Mouse (Mus musculus) embryonic fibroblast, embryonic 13.5 days (primary cell): ENCODE measurements around the gene Aff3. TPM values are rescaled to one million over a fixed set of nuclear protein-coding genes. Genes with fewer than 3 reads are reported as not detected.

Experiments used
- H3K27ac ChIP-seq: 2 replicates; pipeline ENCODE4 v1.5.1; 2012; ENCODE audit warnings: low read length, control low read depth, inconsistent platforms; ENCODE audit not compliant: insufficient read depth
- H3K4me1 ChIP-seq: 2 replicates; pipeline ENCODE4 v1.6.1; 2011; ENCODE audit warnings: low read length; ENCODE audit not compliant: control insufficient read depth, insufficient read depth
- H3K4me3 ChIP-seq: 2 replicates; pipeline ENCODE4 v1.5.1; 2011; ENCODE audit warnings: mild to moderate bottlenecking, control low read depth, low read length; ENCODE audit not compliant: insufficient read depth
- CTCF ChIP-seq: IDR thresholded peaks from 2 replicates; pipeline ENCODE4 v1.5.1; 2011; ENCODE audit warnings: mild to moderate bottlenecking, control low read depth, low read length, moderate library complexity, borderline replicate concordance; ENCODE audit not compliant: insufficient read depth
- POLR2A ChIP-seq: IDR thresholded peaks from 2 replicates; pipeline ENCODE4 v1.6.1; 2011; ENCODE audit warnings: low read depth, mild to moderate bottlenecking, control low read depth, low read length, moderate library complexity
- polyA plus RNA-seq: library from polyadenylated mRNA; stranded (reverse); fragments of >200 nt; gene quantifications from 2 replicates; pipeline ENCODE4 v1.2.4, GENCODE M21; 2011; ENCODE audit warnings: low read depth; ENCODE audit not compliant: missing spikeins, insufficient read length

Aff3 gene
- polyA plus RNA-seq, 1 experiment: 20.0 TPM

DNA sequence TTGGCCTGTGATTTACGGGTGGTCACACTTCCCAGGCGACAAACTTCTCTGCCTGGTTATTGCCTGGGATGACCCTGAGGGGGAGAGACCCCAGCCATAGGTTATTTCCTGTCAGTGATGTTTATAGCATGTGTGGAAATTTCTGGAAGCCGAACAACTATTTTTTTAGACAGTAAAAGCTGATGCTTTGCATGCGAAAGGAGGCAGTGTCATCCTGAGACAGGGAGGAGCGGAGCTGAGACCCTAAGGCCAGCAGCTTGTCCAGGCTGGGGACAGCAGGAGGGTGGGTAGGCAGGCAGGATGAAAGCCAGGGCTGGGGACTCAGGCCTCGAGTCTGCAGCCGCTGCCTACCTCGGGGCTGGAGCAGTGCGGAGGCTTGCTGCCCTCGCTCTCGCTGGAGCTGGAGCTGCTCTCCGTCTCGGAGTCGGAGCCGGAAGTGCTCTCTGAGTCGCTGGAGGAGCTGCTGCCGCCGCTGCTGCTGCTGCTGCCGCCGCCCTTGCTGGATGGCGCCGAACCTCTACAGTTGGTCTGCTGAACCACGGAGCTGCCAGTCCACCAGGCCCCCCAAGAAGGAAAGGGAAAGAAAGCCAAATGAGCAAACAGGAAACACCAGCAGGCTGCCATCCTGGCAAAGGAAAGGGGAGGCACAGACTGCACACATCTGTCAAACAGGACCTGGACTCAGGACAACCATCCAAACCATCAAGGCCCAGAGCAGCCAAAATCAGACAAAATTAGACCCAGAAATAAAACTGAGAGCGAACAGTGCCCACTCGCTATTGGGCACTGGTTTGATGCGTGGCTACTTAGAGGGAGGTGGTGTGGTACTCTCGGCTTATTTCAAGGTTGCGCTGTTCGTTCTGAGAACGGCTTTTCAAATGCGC, 446.6 kb downstream of the Aff3 start:
- H3K27ac ChIP-seq: no peak overlapping the region
- TF ChIP-seq POLR2A: no peak
- TF ChIP-seq CTCF: no peak
- no peak overlapping the region for H3K4me3 ChIP-seq
- peaks cover 6% of the 10 kb centered on the region for H3K4me1 ChIP-seq

GRCm38 (mm10) chr1:38217098-38217497, 447.7 kb downstream of the Aff3 start:
- no peak for TF ChIP-seq CTCF
- H3K4me3 ChIP-seq: no peak overlapping the region
- H3K27ac ChIP-seq: no peak overlapping the region
- peaks cover 12% of the 10 kb centered on the region for H3K4me1 ChIP-seq

- TF ChIP-seq POLR2A: no peak
- no peak for TF ChIP-seq CTCF
- Histone ChIP-seq H3K4me3 (no peak overlapping the region), H3K4me1 (peaks cover 12% of the 10 kb centered on the region), H3K27ac (no peak overlapping the region; the same call in 1 of the 2 replicates)
Observed at GRCm38 (mm10) chr1:38213377-38213776, 451.4 kb downstream of the Aff3 start.

DNA sequence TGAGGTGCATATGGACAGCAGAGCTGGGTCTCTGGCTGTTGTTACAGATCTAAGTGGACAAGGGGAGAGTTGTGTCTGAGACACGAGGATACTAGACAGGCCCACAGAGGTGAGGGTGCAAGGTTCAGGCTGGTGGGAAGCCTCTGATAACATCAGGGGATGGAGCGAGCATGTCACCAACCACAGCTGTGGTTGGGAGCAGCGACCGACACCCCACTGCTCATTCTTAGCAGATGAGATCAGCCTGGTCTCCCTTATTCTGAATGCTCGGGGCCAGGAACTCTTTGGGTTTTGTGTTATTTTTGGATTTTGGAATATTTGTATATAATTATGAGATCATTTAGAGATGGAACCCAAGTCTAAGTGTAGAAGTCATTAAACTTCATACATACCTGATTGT, 452.4 kb downstream of the Aff3 start:
- Histone ChIP-seq H3K4me3 (no peak overlapping the region), H3K4me1 (peaks cover 12% of the 10 kb centered on the region), H3K27ac (0 out of 2 replicates have a peak overlapping the region, but pooled peaks have one; percentile 4)
- TF ChIP-seq POLR2A: no peak
- no peak for TF ChIP-seq CTCF

- Histone ChIP-seq H3K4me3 (no peak overlapping the region), H3K4me1 (no peaks in the 10 kb centered on the region), H3K27ac (no peak overlapping the region)
- no peak for TF ChIP-seq POLR2A
- TF ChIP-seq CTCF: peak; percentile 68
Observed at GRCm38 (mm10) chr1:38202475-38203183, 462.1 kb downstream of the Aff3 start.

DNA sequence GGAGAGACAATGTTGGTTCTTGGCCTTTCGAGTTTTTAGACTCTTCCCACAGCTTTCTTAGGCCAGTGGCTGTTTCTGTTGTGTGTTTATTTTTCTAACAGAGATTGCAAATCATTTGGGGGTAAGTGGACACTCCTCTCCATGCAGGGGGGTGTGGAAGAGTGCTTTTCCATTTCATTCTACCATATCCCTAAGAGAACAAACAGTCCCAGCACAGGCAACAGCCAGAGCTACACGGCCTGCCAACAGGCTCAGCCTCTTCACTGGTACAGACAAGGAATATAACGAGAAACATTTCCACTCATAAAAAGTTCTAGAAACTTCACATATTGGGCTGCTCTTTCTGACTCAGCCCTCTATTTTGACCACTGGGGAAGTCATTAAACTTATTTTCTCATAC, 463.0 kb downstream of the Aff3 start:
- TF ChIP-seq POLR2A (no peak), CTCF (no peak)
- Histone ChIP-seq H3K4me3 (no peak overlapping the region), H3K4me1 (no peaks in the 10 kb centered on the region), H3K27ac (no peak overlapping the region)

DNA sequence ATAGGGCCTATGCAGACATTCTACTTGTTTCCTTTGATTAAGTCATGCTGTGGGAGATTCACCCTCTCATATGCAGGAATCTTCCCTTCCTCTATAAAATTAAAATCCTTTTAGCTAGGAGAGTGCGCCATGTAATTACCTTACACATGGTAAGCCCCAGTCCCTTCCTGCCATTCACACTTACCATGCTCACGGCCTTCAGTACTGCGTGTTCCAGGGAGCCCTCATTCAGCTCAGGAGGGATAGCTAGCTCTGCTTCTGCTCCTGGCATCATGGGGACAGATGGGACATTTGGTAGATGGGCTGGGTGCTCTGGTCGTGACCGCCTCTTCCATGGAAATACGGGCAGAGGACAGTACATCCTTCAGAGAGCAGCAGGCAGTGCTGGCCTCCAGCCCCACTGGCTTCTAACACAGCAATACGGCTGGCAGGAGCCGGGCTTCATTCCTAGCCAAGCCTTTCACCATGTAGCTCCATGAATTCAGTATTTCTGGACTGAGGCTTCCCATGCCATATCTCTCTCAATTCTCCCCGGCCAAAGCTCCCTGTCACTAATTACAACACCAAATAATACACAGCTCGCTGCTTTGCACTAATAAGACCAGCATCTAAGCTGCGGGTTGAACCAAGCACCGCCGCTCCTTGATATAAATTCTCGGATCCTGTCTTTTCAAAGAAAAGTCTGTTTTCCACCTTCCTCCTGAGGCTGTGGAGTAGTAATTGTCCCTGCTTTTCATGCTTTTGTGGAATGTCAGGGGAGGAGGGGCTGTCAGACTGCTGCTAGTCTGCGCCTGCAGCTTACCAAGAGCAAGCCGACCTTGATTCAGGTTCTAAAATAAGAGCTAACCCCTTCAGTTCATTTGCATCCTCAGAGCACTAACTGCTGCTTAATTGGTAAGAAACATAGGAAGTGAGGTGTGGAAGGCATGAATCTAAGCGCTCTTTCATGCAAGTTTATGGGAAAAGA, 464.8 kb downstream of the Aff3 start:
- Histone ChIP-seq H3K4me1 (no peaks in the 10 kb centered on the region), H3K27ac (no peak overlapping the region)
- TF ChIP-seq POLR2A: no peak
- TF ChIP-seq CTCF: no peak

DNA sequence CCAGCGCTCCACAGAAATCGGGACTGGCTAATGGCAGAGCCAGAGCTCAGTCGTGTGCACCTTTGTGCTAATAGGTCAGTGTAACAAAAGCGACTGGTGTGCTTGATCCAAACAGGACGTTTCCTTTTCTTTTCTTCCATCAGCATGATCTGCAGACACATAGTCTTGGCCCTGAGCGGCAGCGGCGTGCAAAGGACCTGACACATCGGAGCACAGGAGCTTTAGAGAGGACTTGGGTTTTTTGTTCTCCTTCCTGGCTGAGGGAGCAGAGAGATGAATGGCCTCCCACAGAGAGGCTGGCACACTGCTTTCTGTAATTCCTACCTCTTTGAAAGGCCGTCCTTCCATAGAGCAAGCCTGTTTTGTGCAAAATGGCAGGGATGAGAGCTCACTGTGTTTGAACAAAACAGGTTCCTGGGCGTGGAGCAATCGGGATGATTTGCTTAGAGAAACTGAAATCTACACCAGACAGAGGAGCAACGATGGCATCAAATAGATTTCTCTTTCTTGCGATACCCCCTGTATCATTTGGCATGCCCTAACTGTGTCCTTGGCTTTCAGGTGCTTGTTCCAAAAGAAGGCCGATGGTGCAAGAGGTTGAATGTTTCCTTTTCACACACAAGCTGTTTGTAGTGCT, 466.2 kb downstream of the Aff3 start:
- no peak for TF ChIP-seq CTCF
- TF ChIP-seq POLR2A: no peak
- no peaks in the 10 kb centered on the region for H3K4me1 ChIP-seq
- no peak overlapping the region for H3K4me3 ChIP-seq
- no peak overlapping the region for H3K27ac ChIP-seq

More for the DNA sequence above, 464.8 kb downstream of the Aff3 start:
- H3K4me3 ChIP-seq: no peak overlapping the region
